Mouse (Mus musculus): Measurements from ENCODE around the gene 4931406C07Rik. TPM values are rescaled to one million over a fixed set of nuclear protein-coding genes. Genes with fewer than 3 reads are reported as not detected.

The 4931406C07Rik gene
- total RNA-seq, 2 experiments from 2014 or later: 5.2 to 6.5 TPM

DNA sequence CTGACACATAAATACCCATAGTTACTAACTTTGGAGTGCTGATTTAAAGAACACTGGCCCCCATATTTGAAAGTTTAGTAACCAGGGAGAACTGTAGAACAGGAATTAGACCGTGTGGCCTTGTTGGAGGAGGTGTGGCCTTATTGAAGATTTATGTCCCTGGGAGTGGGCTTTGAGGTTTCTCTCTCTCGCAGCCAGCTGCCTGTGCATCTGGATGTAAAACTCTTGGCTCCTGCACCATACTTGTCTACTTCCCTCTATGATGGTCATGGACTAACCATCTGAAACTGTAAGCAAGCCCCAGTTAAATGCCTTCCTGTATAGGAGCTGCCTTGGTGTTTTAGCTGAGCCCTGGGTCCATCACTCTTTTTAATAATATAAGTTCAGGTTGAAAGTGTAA lies 7.8 kb downstream of the 4931406C07Rik start:
- no peak for ATAC-seq (replicated peaks; ENCODE audit: low FRiP score, low TSS enrichment, poor library complexity, severe bottlenecking)

DNA sequence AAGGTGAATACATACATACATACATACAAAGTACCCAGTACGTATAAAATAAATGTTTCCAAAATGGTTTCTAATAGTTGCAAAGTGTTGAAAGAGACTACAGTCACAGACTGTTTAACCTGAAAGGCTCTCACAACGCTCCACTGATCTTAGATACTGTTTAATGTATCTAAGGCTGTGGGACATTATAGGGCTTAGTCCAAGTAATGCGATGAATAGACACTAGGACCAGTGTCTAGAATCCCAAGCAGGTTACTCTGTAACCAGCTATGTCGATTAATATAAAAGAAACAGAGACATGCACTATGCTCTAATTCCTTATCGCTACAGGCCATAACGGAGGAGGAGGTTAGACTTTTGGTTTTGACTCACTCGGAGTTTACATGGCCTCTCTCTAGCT lies 9.1 kb downstream of the 4931406C07Rik start:
- no peak for ATAC-seq (replicated peaks; ENCODE audit: low FRiP score, low TSS enrichment, poor library complexity, severe bottlenecking)

DNA sequence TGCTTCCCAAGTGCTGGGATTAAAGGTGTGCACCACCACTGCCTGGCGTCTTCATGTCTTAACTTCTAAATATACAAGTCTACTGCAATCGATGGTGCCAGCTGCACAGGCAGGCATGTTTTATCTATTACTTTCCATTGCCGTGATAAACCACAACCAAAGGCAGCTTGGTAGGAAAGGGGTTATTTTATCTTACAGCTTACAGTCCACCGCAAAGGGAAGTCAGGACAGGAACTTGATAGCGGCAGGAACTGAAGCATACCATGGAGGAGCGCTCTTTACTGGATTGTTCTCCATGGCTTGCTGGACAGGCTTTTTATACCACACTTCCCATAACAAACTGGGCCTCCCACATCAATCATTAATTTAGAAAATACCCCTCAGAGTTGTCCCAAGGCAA lies 17.0 kb downstream of the 4931406C07Rik start:
- ATAC-seq (replicated peaks; ENCODE audit: low FRiP score, low TSS enrichment, poor library complexity, severe bottlenecking): peak; percentile 94

DNA sequence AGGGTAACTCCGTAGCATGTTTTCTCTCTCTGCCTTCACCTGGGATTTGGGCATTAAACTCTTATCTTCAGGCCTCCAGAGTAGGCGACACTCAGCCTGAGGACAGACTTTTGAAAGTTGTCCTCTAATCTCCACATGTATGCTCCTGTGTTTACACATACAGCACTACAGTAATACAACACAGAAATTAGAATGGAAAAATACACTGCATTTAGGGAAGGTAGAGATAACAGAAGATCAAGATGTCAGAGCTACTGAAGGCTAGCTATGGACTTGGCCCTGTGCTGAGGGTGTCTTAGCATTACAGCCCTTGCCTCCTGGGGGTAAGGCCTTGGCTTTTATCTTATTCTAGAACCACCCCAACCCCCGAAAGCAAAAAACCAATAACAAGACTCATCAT lies 17.8 kb downstream of the 4931406C07Rik start:
- ATAC-seq (replicated peaks; ENCODE audit: low FRiP score, low TSS enrichment, poor library complexity, severe bottlenecking): peak; percentile 36

DNA sequence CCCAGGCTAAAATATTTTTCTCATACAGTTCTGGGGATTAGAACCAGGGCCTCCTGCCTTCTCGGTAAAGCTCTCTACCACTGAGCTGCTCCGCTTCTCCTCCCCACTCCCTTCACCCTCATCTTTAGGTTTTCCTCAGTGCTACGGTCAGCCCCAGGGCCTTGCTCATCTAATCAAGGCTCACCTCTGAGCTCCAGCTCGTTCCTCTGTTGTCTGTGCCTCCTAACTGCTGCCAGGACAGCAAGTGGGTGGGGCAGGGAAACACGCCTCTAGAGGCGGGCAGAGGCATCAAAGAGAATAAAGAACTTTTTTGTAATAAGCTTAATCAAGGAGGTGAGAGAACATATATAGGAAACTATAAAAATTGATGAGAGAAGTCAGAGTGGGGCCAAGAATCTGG lies 18.4 kb downstream of the 4931406C07Rik start:
- peak; percentile 59 for ATAC-seq (replicated peaks; ENCODE audit: low FRiP score, low TSS enrichment, poor library complexity, severe bottlenecking)

DNA sequence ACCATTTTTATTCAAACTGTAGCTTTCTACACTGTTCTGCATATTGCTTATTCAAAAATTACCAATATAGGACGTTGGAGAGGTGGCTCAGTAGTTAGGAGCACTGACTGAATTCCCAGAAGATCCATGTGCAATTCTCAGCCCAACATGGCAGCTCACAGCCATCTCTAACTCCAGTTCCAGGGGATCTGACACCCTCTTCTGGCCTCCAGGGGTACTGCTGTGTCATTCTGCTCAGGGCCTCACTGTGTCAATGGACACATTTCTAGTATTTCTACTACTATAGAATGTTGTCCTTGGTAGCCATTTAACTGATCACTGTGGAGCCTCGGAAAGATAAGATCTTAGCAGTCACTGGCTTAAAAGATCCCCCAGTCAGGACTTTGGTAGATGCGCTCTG lies 20.8 kb downstream of the 4931406C07Rik start:
- ATAC-seq (replicated peaks; ENCODE audit: low FRiP score, low TSS enrichment, poor library complexity, severe bottlenecking): 0 out of 2 replicates have a peak, but pooled peaks have one; percentile 15

DNA sequence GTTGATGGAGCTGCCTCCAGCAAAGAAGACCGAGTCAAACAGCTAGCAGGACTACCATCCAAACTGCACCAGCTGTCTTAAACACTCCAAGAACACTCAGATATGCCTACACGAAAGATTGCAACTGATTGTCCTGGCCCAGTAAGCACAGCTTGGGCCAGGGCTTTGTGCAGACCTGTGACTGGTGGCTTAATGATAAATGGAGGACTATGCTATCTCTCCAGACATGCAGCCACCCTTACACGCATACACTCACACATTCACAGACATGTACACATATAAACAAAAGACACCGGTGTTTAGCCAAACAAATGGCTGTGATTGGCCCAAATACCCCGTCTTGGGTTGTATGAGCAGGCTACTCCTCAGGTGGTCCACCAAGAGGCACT lies 25.8 kb downstream of the 4931406C07Rik start:
- peak; percentile 56 for ATAC-seq (replicated peaks; ENCODE audit: low FRiP score, low TSS enrichment, poor library complexity, severe bottlenecking)

DNA sequence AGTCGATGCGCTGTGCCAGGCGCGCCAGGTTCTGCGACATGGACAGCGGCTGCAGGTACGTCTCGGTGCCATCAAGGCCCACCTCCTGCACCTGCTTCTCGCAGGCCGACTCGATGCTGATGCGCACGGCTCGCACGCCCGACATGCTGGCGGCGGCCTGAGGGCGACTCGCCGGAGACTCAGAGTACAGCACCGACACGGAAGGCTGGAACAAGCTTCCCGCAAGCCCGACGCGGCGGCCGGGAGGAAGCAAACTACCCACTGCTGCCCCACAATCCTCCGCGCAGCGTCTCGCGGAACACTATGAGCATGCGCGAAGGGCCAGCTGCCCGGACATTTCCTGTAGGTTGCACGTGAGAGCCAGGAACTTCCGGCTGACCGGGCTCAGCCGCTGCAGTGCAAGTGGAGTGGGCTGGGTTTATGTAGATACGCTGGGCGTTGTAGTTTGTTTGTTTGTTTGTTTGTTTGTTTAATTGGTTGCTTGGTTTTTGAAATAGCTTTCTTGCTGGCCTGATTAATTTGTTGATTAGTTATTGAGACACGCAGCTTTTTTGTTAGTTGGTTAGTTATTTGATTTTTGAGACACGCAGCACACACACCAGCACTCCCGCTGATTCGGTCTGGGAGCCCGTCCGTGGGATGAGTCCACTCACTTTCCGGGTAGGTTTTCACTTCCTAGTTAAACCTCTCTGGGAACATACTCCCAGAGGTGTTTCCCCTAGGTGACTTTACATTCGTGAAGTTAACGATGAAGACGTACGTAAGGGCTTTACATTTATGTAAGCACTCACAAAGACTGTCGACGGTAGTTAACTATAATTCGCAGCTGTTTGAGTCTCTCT lies 26.4 kb downstream of the 4931406C07Rik start, which contains the start of gene Med17:
TSS of gene Med17 (minus strand) at position 283 of the 842 bp plus-strand sequence.
- peak; percentile 85 for ATAC-seq (replicated peaks; ENCODE audit: low FRiP score, low TSS enrichment, poor library complexity, severe bottlenecking)

DNA sequence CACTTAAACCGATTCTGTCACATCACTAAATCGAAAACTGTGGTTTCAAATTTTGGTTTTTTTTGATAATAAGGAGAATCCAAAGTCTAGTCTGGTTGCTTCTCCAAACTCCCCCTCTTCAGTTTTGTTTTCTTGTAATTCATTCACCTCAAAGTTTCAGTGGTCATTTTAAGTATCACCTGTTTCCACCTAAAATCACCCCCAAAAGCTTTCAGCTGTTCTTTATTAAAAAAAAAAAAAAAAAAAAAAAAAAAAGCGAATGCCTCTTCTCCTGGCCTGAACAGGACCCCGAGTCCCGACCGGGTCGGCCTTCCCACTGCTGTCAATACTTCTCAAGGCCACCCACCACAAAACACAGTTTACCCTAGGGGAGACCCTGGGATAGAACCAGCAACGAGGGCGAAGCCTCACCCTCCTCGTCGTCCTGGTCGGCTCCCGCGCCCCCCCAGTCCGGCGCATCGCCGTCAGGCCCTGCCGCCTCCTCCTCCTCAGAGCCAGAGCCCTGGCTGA lies 27.1 kb downstream of the 4931406C07Rik start:
- ATAC-seq (replicated peaks; ENCODE audit: low FRiP score, low TSS enrichment, poor library complexity, severe bottlenecking): no peak

DNA sequence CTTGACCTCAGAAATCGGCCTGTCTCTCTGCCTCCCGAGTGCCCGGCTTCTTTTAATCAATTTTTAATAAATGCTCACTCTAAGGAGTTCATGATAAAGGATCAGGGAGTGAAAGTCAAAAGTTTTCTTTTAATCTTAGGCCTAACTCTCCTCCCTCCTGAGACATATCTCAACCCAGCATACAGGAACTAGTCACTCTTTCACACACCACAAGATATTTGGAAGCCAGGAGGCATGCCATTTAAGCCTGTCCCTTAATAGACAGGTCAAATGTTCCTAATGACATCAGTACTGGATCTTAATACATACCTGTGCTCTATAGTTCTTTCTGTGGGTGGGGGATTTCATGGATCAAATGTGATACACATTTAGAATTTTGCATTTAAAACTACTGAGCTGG lies 27.9 kb downstream of the 4931406C07Rik start:
- no peak for ATAC-seq (replicated peaks; ENCODE audit: low FRiP score, low TSS enrichment, poor library complexity, severe bottlenecking)

DNA sequence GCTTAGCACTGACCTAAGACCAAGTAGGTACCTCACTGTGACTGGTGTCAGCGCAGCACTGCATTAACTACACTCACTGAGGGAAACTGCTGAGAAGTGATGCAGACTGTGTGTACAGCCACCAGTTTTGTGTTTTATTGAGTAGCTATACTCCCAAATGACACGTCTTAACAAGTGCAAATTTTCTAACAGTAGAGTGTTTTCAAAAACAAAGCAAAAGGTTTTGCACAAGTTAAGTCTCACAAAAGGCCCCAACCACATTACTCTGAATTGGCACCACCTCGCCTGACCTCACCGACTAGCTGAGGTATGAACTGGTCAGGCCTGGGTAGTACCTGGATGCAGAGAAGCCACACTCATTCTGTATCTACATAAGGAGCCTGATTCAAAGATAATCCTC lies 29.4 kb downstream of the 4931406C07Rik start:
- no peak for ATAC-seq (replicated peaks; ENCODE audit: low FRiP score, low TSS enrichment, poor library complexity, severe bottlenecking)

DNA sequence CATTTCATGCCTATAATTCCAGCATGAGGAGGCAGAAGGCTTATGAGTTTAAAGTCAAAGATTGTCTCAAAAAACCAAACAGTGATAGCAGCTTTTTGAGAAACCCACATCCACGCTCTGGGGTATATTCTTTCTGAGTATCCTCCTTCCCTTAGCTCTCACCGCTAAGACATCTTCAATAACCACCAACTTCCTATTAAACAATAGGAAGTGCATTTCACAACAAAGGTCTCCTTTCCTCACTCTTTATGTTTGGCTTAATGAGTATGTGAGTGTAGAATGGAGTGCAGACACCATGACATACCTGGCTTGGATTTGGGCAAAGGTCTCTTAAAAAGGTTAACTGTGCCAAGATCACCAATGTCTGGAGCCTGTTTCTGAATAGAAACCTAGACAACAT lies 32.3 kb downstream of the 4931406C07Rik start:
- no peak for ATAC-seq (replicated peaks; ENCODE audit: low FRiP score, low TSS enrichment, poor library complexity, severe bottlenecking)

DNA sequence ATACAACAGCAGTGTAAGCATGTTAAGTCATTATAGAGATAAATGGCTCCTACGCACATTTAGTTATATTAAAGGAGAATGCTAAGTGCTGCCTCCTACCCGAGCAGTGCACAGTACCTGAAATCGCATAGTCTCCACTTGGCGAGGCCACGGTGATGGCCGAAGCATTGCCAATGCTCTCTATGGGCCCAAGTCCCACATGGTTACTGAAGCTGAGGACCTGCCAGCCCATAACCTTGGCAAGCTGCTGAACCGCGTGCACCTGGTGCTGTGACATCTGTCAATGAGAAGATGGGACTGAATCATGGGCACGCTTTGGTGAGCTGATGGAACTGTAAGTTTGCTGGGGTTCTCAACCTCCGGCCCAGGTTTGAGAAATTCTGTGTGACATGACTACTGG lies 42.8 kb downstream of the 4931406C07Rik start:
- ATAC-seq (replicated peaks; ENCODE audit: low FRiP score, low TSS enrichment, poor library complexity, severe bottlenecking): no peak

DNA sequence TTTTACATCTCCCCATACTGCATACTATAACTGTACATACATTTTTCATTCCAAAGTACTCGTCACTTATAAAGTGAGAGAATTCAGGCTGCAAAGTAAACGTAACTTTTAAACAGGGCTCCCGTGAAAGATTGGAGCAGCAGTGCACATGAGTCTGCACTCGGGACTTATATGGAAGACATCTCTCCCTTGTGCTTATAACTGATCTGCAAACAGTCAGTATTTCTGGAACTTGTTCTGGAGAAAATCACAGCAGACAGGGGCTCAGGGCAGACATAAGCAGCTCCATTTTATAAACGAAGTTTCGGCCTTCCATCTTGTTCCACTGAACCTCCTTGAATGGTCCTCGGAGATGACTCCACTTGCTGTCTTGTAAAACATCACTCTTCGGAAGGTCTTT lies 44.3 kb downstream of the 4931406C07Rik start:
- ATAC-seq (replicated peaks; ENCODE audit: low FRiP score, low TSS enrichment, poor library complexity, severe bottlenecking): no peak

DNA sequence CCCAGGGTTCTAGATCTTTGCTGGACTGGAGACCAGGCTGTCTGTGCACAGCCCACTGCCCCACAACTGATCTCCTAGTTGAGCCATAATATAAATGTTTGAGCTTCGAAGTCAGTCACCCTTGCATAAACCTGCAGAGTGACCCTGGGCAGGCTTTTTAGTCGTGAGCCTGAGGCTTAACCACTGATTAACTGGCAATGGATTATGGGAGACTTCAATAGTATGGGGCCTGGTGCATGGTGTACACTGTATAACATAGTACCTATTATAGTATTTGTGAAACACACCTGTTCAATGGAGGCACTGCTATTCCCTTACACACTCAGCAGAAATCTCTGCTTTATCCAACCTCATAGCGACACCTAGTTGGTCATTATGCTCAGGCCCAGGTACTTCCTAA lies 50.0 kb downstream of the 4931406C07Rik start:
- no peak for ATAC-seq (replicated peaks; ENCODE audit: low FRiP score, low TSS enrichment, poor library complexity, severe bottlenecking)

DNA sequence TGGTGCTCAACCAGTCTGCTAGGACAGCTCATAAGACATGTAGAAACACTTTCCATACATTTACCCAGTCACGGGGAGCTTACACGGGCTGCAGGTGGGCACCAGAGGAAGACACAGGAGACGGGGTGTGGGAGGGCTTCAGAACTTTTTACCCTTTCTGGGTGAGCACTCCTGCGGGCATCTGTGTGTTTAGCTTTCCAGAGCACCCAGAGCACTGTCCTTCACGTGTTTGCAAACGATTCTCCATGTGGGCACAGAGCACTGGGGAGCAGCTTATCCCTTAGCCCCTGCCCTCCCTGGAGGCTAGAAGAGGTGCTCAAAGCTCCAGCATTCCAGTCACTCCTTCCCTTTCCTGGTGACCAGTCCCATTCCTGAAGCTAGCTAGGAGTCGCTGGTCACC lies 51.7 kb downstream of the 4931406C07Rik start:
- no peak for ATAC-seq (replicated peaks; ENCODE audit: low FRiP score, low TSS enrichment, poor library complexity, severe bottlenecking)

DNA sequence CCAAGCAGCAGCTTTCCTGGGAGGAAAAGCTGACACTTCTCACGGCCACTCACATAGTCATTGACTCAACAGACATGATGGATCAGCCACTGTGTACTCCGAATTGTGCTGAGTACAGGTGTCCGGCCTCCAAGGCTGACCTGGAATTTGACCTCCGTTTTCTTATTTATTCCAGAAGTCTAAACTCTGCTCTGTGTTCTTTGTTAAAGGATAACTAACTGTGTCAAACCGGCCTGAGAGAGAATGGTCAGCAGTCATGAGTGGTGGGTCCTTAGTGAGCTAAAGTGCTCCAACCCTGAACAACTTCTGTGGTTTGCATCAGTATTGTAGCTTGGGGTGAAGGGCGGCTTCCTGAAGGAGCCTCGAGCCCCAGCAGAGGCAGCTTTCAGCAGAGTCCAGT lies 54.1 kb downstream of the 4931406C07Rik start:
- no peak for ATAC-seq (replicated peaks; ENCODE audit: low FRiP score, low TSS enrichment, poor library complexity, severe bottlenecking)

DNA sequence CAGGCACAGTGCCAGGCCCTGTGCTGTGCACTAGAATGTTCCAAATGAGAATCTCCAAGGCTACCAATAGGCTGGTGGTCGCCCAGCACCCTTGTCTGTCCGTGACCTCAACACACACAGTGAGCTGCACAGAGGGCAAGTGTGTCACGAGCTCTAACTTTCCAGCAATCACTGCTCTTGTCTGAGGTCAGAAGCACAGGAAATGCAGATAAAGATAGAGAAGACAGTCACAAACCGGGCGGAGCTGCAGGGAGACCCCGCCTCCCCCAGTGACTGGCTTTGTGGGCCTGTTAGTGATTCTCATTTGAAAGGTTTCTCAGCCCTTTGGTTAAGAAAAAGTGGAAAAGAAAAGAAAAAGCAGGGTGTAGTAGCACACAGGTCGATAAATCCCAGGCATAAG lies 55.9 kb downstream of the 4931406C07Rik start:
- ATAC-seq (replicated peaks; ENCODE audit: low FRiP score, low TSS enrichment, poor library complexity, severe bottlenecking): peak; percentile 70

DNA sequence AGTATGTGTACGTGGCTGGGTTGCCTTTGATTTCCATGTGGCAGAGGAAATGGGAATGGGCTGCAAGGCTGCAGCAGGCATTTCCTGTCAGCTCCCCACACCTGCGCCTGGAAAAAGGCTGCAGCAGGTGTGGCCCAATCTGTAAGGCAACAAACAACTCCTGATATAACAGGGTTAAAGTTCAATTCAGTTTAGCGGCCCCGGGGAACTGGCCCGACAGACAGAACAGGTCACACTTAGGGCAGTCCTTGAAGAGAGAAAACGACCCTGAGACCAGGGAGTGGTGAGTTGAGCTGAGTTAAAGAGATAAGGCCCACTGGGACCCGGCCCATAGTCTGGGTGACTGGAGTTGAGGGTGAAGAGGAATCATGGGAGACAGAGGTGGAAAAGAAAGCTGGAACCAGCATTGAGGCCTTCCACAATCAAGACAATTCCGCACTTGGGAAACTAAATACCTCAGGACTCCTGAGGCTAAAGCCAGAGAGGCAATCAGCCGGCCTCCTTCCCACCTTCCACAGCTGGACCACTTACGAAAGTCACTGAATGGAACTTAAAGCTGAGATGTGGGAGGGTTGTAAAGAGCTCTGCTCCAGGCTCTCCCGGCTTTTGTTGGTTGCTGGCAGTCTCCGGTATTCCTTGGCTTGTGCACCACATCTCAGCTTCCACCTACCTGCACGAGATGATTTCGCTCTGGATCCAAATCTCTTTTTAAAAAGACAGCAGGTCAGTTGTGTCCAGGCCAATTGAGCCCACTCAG lies 60.8 kb downstream of the 4931406C07Rik start:
- no peak for ATAC-seq (replicated peaks; ENCODE audit: low FRiP score, low TSS enrichment, poor library complexity, severe bottlenecking)

DNA sequence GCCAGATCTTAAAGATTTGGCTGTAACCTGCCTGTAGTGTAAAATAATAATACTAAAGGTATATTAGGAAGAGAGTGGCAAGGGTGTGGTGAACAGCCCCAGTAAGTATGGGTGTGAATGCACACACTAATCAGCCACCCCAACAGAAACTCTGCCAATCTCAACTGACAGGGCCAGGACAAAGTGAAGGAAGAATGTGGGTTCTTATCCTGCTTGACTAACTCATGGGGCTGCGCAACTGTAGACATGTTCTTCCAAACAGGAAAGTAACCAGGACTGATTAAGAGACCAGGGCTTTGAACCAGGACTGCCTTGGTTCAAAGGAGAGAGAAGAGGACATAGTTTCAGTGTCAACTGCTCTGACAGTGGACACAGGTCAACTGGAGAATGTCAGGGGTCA lies 64.1 kb downstream of the 4931406C07Rik start:
- 0 out of 2 replicates have a peak, but pooled peaks have one; percentile 18 for ATAC-seq (replicated peaks; ENCODE audit: low FRiP score, low TSS enrichment, poor library complexity, severe bottlenecking)

DNA sequence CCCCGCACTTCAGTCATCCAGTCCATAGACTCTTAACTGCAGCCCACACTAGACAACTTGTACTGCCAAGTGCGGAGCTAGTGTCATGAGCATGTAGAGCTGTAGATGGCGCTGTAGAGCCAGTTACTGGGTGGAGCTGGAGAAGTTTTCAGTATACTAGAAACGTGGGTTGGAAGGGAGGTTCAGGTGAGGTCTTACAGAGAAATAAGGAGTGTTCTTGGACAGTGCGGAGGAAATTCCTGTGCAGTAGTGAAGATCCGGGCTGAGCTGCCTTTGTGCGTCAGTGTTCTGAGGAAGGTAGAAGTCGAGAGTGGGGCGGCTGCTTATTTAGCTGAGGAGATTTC lies 64.7 kb downstream of the 4931406C07Rik start:
- ATAC-seq (replicated peaks; ENCODE audit: low FRiP score, low TSS enrichment, poor library complexity, severe bottlenecking): peak; percentile 71
